Mouse (Mus musculus): ENCODE measurements around the gene Dexi.

DNA sequence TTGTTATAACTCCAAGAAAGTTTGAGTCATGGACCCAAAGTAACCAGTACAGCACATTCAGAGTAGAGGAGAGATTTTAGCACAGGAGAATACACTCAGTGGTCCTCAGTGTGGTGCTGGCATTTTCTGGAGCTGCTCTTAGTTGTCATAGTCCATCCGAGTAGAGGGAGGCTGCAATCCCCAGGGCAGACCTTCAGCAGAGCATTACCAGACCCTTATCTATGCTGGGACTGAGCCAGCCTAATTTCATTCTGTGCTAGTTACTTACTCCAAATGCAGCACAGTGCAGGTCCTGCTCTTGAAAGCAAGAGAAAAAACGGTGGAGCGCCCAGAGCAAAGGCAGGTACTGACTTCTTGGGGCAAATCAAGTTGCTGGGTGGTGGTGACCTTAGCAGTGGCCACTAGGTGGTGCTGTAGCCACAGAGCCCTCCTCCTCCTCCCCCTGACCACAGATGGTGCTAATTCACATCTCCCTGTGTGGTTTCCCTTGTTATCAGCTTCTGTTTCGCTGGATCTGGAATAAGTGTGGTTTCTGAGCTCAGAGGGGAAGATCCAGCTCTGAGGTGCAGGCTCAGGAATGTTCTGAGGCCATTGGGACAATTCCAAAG, 22.5 kb upstream of the Dexi start:
- TF ChIP-seq CTCF (IDR thresholded peaks at IDR 0.05; ENCODE audit: insufficient read depth, low read depth, low read length): peak; percentile 71
- no peak for TF ChIP-seq POLR2A (IDR thresholded peaks at IDR 0.05; ENCODE audit: insufficient read depth, low read depth, low read length)

Data from olfactory bulb, adult 2 months (tissue).